Mouse (Mus musculus): ENCODE measurements around the gene Syk.

Gene Syk

DNA sequence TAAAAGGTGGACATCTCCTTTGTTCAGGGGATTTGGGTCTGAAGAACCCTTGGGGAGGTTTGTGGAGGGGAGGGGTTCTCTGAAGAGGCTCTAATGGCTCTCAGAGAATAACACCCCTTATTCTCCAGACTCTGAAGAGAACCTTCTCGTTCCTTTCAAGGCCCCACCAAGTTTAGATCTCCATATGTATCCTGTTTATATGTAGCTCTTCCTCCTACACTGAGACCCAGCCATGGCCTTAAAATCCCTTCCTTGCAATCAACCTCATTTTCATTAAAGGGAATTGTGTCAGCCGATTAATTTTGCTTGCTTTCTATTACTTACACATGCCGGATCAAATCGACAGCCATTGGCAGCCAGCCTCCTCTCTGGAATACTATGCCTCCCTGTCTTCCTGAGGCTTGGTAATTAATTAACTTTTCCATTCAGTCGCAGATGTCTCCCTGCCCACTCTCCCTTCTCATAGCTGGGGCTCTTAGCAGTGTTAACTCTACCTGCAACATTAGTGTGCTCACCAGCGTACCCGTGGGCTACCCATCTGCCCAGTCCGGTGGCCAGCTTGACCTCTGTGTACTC lies 13.7 kb upstream of the Syk start:
- no peak for DNase-seq (ENCODE audit: low spot score in 2 of 2)

DNA sequence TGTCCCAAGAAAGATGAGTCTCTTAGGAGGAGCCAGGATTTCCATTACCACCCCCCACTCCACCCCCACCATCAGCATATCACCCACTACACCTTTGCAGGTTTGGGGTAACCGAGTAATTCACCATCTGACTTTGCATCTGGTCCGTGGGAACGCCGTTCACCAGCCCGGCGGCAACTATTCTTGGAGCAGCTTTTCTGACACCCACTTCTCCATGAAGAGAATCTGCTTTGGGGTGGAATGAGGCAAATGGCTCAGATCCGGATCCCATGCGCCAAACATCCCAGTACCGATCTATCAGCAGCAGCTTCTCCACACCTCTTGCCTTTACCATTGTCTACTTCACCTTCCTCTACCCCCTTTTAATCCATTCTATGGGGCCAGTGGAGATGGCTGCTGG lies 12.7 kb upstream of the Syk start:
- DNase-seq (ENCODE audit: low spot score in 2 of 2): no peak

DNA sequence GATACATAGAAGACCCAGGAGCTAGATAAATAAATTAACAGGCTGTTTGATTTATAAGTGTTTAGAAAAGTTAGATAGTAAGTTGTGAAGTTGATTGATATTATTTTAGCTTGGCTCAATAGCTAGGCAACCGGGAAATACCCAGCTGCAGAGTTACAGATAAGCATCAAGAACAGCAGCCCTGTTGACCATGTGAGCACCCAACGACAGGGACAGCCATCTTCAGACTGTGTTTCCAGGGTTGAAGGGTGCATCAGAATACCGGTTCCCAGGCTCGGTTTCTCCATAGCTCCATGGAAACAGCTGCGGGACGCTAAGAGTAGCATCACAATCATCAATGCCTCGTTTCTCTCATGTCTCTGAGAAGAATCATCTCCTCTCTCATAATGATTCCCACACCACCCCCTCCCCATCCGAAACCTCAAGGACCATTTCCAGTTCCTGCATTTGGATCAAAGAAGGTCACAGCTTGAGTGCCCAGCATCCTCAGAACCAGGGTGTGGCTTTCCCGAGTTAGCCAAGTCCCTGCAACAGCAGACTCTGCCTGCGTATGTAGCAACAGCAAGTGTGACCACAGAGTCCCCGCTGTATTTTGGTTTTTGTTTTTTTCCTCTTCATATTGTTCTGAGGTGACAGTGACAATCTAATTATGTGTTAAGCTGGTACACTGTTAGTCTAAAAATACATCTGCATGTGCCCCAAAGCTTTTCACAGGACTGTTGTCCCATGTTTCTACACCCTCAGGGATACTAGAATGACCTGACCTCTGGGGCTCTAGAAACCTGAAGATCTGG lies 11.2 kb upstream of the Syk start:
- no peak for DNase-seq (ENCODE audit: low spot score in 2 of 2)

DNA sequence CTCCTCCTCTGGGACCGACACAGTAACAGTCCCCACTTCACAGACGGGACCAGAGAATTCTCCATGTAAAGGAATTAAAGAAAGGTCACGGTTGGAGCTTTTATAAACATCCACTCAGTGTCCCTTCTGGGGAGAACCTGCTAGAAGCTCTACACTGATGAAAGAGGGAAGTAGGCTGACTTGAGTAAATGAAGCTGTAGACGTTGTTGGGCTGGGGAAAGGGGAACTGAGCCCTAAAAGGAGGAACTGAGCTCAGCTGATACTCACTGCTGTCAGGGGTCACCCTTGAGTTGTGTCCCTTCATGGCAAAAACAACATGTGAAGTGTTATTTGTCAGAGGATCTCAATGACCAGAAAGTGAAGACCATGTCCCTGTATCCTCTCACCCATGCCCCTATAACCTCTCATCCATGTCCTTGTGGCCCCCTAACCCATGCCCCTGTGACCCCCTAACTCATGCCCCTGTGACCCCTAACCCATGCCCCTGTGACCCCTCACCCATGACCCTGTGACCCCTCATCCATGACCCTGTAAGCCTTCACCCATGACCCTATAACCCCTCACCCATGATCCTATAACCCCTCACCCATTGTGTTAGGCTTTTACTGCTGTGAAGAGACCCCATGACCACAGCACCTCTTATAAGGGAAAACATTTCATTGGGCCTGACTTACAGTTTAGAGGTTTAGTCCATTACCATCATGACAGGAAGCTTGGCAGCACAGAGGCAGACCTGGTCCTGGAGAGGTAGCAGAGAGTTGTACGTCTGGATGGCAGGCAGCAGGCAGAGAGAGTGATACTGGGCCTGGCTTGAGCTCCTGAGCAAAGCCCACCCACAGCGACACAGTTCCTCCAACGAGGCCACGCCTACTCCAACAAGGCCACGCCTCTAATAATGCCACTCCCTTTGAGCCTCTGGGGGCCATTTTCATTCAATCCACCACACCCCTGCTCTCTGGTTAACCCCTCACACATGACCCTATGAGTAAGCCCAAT lies 10.2 kb upstream of the Syk start:
- DNase-seq (ENCODE audit: low spot score in 2 of 2): peak in 1 of 2 experiments; percentile 51

DNA sequence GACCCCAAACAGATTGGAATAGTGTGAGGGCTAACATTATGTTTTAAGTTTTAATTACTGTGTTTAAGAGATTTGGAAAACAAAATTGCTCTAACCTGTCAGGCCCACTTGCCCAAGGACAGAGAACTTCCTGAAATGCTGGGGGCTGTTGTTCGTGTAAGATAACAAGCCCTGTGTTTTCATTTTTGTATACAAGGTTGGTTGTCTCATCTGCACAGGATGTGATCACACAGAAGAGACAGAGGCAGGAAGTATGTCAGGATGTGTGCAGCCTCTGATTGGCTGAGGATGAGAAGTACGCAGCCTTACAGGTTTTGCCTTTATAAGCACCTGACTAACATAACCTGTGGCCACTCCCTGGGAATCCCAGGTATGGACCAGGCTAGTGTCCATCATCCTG lies 8.7 kb upstream of the Syk start:
- no peak for DNase-seq (ENCODE audit: low spot score in 2 of 2)

DNA sequence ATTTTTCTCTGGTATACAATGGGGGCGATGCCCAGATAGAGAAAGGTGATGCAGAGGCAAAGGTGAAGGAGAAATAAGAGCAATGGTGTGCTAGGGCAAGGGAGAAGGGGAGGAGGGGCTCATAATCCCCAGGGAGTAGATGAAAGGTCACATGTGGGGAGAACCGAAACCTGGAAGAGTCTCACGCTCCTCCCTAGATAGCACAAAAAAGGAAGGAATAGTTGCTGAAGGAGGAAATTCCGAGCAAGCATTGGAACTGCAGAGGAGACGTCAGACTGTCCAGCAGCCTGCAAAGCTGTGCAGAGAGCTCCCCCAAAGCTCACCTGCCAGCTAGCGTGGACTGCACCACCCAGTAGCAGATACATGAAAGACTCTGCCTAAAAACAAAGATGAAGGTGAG lies 7.5 kb upstream of the Syk start:
- DNase-seq (ENCODE audit: low spot score in 2 of 2): no peak

DNA sequence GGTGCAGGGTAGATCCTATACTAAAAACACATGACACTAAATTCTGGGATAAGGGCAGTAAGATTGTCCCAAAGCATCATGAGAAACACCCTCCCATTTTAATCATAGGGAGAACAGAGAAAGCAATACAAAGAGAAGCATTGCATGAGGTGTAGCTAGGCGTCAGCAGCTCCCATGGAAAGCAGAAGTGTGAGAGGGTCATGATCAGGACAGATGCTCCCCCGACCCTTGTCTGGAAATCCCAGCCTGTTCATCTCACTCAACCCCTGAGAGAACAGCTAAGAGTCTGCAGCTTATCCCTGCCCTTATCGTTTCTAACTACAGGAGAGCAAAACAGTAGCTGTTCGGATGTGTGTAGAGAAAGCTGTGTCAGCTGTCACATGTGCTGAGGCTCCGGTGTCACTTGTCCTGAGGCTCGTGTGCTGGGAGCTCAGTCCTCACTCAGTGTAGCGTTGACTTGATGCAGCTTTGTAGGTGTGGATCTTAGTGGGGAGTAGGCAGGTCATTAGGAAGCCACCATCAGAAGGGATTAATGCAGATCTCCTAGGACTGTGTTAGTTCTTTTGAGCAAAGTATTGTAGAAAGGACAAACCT lies 6.9 kb upstream of the Syk start:
- no peak for DNase-seq (ENCODE audit: low spot score in 2 of 2)

DNA sequence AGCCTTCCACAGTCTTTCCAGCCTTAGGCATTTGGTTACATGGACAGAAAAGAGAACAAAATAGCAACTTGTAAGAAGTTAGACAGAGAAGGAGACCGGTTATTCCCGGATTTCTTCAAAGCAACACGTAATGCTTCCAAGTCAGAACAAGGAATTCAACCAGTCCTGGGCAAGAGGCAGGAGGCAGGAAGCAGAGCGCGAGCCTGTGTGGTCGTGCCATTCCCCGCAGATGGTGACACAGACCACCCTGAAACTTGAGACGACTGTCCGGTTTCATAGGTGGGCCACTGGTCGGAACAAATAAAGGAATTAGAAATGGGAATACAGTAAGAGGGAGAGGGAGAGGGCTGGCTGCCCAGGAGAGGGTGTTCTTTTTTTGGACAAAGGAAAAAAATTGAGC lies 6.1 kb upstream of the Syk start:
- DNase-seq (ENCODE audit: low spot score in 2 of 2): no peak

DNA sequence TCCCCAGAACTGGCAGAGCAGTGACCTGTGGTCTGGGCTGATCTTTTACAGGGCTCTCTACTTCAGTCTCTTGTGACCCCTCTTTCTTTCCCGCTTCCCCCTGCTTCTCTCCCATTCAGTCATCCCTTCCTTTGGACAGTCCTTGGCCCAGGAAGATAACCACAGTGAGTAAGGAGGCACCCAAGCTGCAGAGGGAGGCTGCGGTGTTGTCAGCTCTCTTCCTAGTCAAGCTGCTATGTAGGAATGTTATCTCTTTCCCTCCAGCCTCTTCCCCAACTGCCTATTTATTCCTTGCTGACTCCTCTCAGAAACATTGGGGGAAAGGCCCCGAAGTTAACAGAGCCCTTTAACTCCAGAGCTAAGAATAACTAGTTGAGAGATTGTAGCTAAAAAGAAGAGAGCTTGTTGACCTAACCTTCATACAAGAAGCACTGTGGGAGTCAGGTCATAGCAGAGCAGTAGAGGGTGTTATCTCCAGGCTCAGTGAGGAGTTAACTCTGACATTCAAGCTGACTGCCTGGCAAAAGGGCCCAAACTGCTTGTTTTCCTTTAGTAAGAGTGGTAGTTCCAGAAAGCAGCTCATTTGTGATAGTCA lies 5.5 kb upstream of the Syk start:
- no peak for DNase-seq (ENCODE audit: low spot score in 2 of 2)

DNA sequence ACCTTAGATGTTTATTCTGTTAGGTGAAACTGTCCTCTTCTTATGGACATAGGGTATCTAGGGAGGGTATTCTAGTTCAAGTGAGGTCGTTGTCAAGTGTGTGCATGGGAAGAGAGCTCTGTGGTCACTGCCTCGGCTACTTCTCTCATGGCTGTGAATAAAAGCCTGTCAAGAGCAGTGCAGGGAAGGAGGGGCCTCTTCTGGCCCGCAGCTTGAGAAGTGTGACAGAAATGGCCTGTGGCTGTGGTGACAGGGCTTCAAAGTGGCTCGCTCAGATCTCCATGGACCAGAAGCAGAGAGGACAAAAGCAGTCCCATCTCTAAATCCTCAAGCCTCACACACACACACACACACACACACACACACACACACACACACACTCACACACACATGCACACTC lies 5.0 kb upstream of the Syk start:
- no peak for DNase-seq (ENCODE audit: low spot score in 2 of 2)

DNA sequence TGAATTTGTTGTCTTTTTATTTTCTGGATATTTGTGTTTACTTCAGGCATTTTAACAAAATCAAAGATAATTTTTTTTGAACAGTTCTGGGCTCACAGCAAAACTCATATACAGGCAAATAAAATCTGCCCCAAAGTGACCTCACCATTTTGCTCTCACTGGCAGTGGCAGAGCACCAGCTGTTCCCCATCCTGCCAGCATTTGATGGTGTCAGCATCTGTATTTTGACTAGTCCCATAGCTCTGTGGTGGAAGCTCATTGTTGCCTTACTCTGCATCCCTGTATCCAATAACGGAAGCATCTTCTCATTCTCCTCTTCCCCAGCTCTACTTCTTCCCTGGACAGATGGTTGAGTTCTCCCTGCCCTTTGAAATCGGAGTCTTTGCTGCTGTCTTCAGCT lies 4.2 kb upstream of the Syk start:
- no peak for DNase-seq (ENCODE audit: low spot score in 2 of 2)

DNA sequence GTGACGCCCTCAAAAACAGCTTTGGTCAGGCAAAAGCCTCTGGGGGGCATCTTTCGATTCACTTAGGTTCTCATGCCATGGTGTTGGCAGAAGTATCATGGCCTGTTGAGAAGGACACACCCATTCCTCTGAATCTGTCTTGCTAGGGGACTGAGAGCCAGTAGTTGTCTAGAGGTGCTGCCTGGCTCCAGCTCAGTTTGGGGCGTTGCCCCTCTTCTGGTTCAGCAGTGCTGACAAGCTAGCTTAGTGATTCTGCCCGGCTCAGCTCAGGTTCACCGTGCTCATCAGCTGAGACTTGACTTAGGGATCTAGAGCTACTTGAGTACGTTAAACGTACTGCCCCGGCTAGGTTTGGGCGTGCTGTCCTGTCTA lies 481 bp upstream of the Syk start:
- peak; percentile 41 to 56 for DNase-seq (ENCODE audit: low spot score in 2 of 2)

DNA sequence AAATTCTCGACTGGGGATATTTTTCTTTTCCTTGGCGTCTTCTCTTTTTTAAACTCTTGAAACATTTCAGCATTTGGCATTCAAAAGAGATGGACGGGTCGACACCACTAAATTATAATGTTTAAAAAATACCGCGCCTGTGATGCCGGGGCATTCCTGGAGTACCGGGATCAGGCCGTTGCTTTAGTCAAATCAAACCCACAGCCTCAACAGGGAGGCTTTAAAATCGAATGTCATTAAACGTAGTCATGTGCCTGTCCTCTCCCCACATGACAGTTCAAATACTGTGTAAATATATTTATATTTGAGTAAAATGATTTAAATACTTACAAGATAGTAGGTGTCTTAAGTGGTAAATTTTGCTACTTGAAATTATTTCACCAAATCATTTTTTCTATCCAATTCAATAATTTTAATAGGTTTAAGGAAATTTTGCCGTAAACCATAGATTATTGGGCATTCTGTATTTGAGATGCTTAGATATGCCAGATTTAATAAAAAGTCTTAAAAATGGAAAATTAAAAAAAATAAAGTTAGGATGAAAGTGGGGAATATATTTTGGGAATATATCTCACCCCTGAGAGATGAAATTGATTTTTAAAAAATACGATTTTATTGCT lies 1.1 kb downstream of the Syk start:
- DNase-seq (ENCODE audit: low spot score in 2 of 2): no peak

DNA sequence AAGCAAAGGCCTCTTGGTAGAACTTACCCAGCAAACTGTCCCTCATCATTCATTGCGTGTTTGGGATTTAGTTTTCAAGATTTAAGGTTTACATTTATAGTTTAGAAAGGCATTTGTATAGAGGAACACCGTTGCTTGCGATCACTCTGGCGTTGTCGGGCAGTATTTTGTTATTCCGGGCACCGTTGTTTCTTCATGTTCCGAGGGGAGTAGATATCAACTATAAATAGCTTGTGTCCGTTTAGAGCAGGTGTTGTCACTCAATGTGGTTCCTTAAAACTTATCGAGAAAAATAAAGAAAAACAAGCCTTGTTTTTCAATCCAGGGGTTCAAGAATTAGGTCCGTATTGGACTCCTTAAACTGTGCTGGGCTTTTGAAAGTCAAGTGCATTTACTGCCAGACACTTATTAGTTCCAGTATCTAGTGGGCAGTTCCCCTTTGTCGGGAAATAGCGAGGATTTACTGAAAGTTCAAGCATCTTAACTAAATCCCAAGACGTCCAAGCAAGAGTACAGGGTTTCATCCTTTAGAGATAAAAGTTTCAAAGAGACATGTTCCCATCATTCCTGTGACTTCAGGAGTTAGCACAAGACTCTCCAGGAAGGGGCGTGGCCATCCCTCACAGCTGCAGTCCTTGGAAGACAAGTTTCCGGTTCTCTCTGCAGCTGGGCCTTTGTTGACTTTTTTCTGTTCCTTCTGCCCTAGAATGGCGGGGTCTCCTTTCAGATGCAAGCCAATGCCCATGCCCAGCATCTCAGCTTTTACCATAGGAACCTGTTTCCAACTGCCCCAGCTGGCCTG lies 1.9 kb downstream of the Syk start:
- DNase-seq (ENCODE audit: low spot score in 2 of 2): no peak

DNA sequence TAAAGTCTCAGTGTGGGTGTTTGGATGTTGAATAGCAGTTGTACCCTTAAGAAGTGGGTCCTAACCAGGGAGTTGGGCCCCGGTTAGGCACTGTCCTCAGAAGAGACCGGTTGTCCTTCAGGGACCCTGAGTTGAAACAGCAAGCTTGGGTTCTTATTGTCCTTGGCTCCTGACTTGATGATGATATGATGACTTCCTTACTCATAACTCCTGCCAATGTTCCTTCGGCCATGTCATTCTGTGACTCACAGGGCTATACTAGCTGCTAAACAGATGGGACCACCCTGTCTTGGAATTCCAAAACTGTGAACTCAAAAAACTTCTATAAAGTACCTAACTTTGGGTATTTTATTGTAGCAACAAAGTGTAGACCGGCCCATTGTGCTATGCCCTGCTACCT lies 4.8 kb downstream of the Syk start:
- DNase-seq (ENCODE audit: low spot score in 2 of 2): no peak

DNA sequence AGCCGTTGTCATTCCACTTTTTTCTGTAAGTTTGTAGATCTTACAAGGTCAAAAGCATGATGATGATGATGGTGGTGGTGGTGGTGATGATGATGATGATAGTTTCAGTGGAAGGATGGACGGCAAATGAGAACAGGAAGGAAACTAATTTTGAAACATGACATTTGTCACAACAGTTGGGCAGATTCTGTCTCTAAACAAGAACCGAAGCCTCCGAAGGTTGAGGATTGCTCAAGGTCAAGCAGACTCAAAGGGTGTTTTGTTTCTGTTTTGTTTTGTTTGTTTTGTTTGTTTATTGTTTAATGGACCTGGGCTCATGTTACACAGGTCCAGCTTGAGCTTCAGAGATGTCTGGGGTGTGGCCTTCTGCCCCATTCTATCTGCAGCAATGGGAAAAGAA lies 6.1 kb downstream of the Syk start:
- DNase-seq (ENCODE audit: low spot score in 2 of 2): no peak

DNA sequence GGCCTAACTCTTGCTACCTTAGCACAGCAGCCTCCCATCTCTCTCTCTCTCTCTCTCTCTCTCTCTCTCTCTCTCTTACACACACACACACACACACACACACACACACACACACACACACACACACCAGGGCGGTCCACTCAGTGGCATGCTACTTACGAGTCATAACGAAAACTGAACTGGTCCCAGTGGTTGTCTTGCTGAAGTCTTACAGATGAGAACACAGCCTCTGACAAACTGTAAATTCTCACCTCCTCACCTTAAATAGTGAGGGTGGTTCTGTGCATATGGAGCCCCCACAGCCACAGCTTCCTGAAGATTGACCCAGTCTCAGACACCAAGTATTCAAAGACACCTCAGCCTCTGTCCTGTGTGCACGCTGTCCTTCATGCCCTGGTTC lies 8.9 kb downstream of the Syk start:
- DNase-seq (ENCODE audit: low spot score in 2 of 2): no peak

DNA sequence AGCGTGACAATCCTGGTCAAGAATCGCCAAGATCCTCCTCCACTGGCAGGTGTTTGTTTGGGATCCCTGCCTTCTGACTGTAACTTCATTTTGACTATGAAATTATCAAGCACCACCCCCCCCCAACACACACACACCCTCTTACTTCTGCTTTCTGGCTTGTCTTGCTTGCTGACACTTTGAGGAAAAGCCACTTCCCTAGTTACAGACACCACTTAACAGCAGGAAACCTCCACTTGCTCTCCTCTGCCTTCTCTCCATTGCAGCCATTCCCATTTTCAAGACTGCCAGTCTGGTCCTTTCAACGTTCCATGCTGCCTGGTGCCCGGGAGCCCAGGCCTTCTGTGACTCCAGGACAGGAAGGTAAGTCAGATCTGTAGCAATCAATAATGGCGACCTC lies 13.7 kb downstream of the Syk start:
- no peak for DNase-seq (ENCODE audit: low spot score in 2 of 2)

DNA sequence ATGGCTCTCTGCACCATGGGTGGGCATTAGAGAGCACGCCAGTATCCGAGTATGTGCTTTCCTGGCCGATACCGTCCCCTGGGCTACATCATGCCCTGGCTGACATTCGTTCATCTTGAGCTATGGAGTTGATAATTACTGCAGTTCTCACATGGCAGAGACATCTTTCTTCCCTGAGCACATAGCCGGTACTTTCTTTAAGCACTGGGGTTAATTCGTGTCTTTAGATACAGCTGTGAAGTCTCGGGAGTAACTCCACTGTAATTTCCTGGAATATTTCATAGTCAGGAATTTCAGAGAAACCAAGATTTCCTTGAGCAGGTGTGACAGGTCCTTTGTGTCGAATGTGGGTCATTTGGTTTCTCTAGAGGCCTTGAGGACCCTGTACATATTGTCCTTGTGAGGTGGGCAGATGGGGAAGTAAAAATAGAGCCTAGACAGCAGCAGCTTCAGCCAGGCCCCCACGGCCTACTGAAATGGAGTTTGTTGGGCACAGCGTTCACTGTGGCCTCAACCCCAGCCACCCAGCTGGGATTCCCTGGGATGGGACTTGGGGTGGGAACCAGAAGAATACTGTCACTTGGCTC lies 14.2 kb downstream of the Syk start:
- no peak for DNase-seq (ENCODE audit: low spot score in 2 of 2)

DNA sequence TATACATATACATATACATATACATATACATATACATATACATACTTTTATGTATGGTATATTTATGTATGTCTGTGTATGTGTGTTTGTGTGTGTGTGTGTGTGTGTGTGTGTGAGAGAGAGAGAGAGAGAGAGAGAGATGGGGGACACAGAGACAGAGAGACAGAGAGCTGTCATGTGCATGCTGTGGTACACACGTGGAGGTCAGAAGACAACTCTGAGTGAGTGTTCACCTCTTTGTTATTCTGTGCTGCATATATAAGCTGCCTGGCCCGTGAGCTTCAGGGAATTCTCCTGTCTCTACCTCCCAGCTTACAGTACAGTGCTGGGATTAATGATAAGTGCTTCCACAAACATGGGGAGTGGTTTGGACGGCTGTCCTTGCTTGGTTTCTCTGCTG lies 15.3 kb downstream of the Syk start:
- DNase-seq (ENCODE audit: low spot score in 2 of 2): no peak

All from spleen, postnatal 14 days (tissue).